Mouse (Mus musculus): Measurements from ENCODE around the gene Sae1. TPM values are rescaled to one million over a fixed set of nuclear protein-coding genes. Genes with fewer than 3 reads are reported as not detected.

Gene Sae1
- 222 and 243 TPM in 2 replicates for polyA plus RNA-seq (2014; fragmentation: Nextera tagmentation; extraction: Ambion mirVana)

DNA sequence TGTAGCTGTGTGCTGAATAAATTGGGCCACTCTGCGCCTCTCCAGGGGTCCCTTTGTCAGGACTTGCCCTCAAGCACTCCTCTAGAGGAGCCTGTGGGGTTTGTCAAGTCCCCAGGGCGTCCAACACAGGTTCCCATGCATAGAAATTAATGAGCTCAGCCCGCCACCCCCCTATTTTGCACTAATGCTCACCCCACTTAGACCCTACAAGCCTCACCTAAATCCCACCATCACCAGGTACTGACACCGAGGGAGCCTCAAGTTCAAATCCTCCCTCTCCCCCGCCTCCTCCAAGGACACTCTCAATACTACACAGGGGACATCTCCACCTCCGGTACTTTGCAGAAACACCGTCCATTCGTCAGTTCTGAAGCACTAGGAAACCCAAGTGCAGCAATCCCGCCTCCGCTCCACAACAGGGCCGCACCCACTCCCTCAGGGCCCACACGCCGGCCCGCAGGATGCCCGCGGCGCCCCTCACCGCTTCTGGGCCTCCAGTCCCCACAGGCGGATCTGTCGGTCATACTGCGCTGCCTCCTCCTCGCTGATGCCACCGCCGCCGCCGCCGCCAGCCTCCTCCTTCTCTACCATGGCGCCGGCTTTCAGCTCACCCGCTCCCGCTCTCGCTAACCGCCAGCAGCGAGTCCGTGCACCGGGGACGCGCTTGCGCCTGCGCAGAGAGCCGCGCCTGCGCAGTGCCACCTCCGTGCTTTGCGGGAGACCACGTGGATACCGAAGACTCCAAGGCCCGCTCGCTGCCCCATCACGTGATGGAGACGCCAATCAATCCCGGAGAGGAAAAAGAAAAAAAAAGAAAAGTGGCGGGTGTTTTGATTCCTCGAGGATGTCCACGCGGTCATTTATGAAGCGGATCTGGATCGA lies at the start of gene Sae1:
Gene Sae1 (minus strand): TSS at position 647 of the 882 bp plus-strand sequence.
- Histone ChIP-seq H3K4me2 (peak within 1 kb of the TSS; percentile 64), H3K4me3 (ENCODE audit: low read depth, low read length) (peak within 1 kb of the TSS; percentile 85), H3K9me3 (replicated peaks; ENCODE audit: control insufficient read depth, low read length) (no peaks in the 10 kb centered on the region), H3K4me1 (ENCODE audit: control insufficient read depth, insufficient read depth, low read length) (peaks cover 11% of the 10 kb centered on the region), H3K36me3 (ENCODE audit: control insufficient read depth, insufficient read depth, low read length) (no peaks in the 10 kb centered on the region), H3K9ac (ENCODE audit: low read depth, low read length) (peak within 1 kb of the TSS; percentile 95), H3K27me3 (ENCODE audit: control insufficient read depth, insufficient read depth, low read length) (no peaks in the 10 kb centered on the region), H3K27ac (ENCODE audit: low read depth, low read length) (peak within 1 kb of the TSS; percentile 84)
- WGBS (ENCODE audit: insufficient replicate concordance): under 1% methylated on average over 54 of the region's 58 CpGs
- ATAC-seq (replicated peaks; ENCODE audit: insufficient number of reproducible peaks, low FRiP score, low TSS enrichment): peak; percentile 93

GRCm38 (mm10) chr7:16435088-16435487 lies 47.5 kb upstream of the Sae1 start:
- H3K9me3 ChIP-seq (replicated peaks; ENCODE audit: control insufficient read depth, low read length): no peaks in the 10 kb centered on the region
- 84% methylated on average over 9 of the region's 9 CpGs for WGBS (ENCODE audit: insufficient replicate concordance)
- no peak overlapping the region for H3K27ac ChIP-seq (ENCODE audit: low read depth, low read length)
- H3K36me3 ChIP-seq (ENCODE audit: control insufficient read depth, insufficient read depth, low read length): peaks cover 49% of the 10 kb centered on the region
- no peak overlapping the region for H3K9ac ChIP-seq (ENCODE audit: low read depth, low read length)
- H3K27me3 ChIP-seq (ENCODE audit: control insufficient read depth, insufficient read depth, low read length): 0 out of 2 replicates have a peak, but pooled peaks cover 2% of the 10 kb centered on the region
- H3K4me1 ChIP-seq (ENCODE audit: control insufficient read depth, insufficient read depth, low read length): peaks cover 18% of the 10 kb centered on the region
- no peak overlapping the region for H3K4me2 ChIP-seq
- ATAC-seq (replicated peaks; ENCODE audit: insufficient number of reproducible peaks, low FRiP score, low TSS enrichment): no peak
- no peak overlapping the region for H3K4me3 ChIP-seq (ENCODE audit: low read depth, low read length)

DNA sequence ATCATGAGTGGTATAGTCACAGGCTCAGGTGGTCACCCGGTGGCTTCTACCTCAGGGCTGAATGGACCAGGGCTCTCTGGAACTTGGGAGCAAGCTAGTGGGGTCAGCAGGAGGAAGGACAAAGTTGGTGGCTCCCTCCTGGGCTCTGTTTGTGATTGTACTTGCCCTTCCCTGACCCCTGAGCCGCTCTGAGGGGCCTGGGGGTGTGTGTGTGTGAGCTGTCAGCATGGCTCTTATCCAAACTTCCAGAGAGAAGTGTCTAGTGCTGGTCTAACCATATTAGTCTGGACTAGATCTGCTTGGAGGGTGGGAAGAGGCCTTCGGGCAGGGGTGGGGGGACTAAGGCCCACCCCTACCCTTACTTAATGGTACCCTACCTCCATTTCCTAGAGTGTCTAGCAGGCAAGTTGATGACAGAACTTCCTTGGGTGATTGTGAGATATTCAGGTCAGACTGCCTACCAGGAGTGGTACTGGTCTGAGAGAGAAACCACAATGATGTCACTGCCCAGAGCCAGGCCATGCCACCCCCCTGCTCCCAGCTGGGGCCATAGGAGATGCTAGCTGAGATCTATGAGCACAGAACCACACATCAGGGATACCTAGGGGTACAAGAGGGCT lies 45.9 kb upstream of the Sae1 start:
- 36% methylated on average over 3 of the region's 3 CpGs for WGBS (ENCODE audit: insufficient replicate concordance)
- H3K9ac ChIP-seq (ENCODE audit: low read depth, low read length): peak overlapping the region; percentile 44; the same call in 1 of the 2 replicates
- peaks cover 18% of the 10 kb centered on the region for H3K4me1 ChIP-seq (ENCODE audit: control insufficient read depth, insufficient read depth, low read length)
- H3K9me3 ChIP-seq (replicated peaks; ENCODE audit: control insufficient read depth, low read length): no peaks in the 10 kb centered on the region
- peak overlapping the region; percentile 33; the same call in 1 of the 2 replicates for H3K4me2 ChIP-seq
- peak overlapping the region; percentile 83 for H3K27ac ChIP-seq (ENCODE audit: low read depth, low read length)
- peak; percentile 50; the same call in 1 of the 2 replicates for ATAC-seq (replicated peaks; ENCODE audit: insufficient number of reproducible peaks, low FRiP score, low TSS enrichment)
- no peak overlapping the region for H3K4me3 ChIP-seq (ENCODE audit: low read depth, low read length)
- H3K36me3 ChIP-seq (ENCODE audit: control insufficient read depth, insufficient read depth, low read length): peaks cover 62% of the 10 kb centered on the region
- 0 out of 2 replicates have a peak, but pooled peaks cover 2% of the 10 kb centered on the region for H3K27me3 ChIP-seq (ENCODE audit: control insufficient read depth, insufficient read depth, low read length)

DNA sequence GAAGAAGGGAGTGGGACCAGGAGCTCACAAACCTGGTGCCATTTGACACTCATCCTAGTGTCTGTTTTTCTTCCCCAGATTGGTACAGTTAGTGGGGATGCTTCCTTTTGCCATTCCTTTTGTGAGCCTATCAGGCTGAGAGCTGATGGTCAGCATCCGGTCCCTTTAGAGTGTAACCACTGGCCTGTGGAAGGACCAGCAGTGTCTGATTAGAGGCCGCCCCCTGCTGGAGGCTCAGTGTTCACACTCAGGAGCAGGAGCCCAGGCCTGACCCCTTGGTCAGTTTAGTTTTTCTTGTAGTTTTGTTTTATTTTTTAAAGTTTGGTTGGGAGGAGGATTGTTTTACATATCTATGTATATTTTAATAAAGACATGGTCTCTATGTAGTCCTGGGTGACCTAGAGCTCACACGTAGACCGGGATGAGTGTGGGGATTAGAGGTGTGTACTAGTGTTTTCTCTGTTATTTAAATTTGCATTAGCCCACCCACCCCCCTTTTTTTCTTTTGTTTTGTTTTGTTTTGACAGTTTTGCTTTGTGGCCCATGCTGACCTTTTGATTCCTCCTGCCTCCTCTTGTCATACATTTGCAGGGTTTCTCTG lies 38.6 kb upstream of the Sae1 start:
- ATAC-seq (replicated peaks; ENCODE audit: insufficient number of reproducible peaks, low FRiP score, low TSS enrichment): peak; percentile 80; the same call in 1 of the 2 replicates
- H3K9me3 ChIP-seq (replicated peaks; ENCODE audit: control insufficient read depth, low read length): no peaks in the 10 kb centered on the region
- H3K27ac ChIP-seq (ENCODE audit: low read depth, low read length): no peak overlapping the region
- H3K9ac ChIP-seq (ENCODE audit: low read depth, low read length): no peak overlapping the region
- H3K4me3 ChIP-seq (ENCODE audit: low read depth, low read length): no peak overlapping the region
- 58% methylated on average over 4 of the region's 4 CpGs for WGBS (ENCODE audit: insufficient replicate concordance)
- no peaks in the 10 kb centered on the region for H3K27me3 ChIP-seq (ENCODE audit: control insufficient read depth, insufficient read depth, low read length)
- H3K4me2 ChIP-seq: no peak overlapping the region
- H3K36me3 ChIP-seq (ENCODE audit: control insufficient read depth, insufficient read depth, low read length): peaks cover 54% of the 10 kb centered on the region
- no peaks in the 10 kb centered on the region for H3K4me1 ChIP-seq (ENCODE audit: control insufficient read depth, insufficient read depth, low read length)

DNA sequence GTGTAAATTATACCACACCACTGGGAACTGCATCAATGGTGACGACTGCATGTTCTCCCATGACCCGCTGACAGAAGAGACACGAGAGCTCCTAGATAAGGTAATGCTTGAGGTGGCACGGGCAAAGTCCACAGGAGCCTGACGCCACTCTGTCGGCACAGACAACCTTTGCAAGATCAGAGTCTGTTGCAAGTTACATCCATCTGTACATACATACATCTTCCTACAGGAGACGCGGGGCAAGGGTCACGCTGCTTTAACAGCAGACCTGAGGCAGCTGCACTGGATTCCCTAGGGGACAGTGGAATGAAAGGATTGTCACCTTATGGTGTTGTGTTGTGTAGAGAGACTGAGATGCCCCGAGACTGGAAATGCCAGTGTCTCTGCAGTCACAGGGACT lies 38.1 kb upstream of the Sae1 start:
- Histone ChIP-seq H3K36me3 (ENCODE audit: control insufficient read depth, insufficient read depth, low read length) (peaks cover 56% of the 10 kb centered on the region), H3K4me1 (ENCODE audit: control insufficient read depth, insufficient read depth, low read length) (no peaks in the 10 kb centered on the region), H3K27me3 (ENCODE audit: control insufficient read depth, insufficient read depth, low read length) (no peaks in the 10 kb centered on the region), H3K4me2 (no peak overlapping the region), H3K27ac (ENCODE audit: low read depth, low read length) (no peak overlapping the region), H3K4me3 (ENCODE audit: low read depth, low read length) (no peak overlapping the region), H3K9me3 (replicated peaks; ENCODE audit: control insufficient read depth, low read length) (no peaks in the 10 kb centered on the region), H3K9ac (ENCODE audit: low read depth, low read length) (no peak overlapping the region)
- no peak for ATAC-seq (replicated peaks; ENCODE audit: insufficient number of reproducible peaks, low FRiP score, low TSS enrichment)
- WGBS (ENCODE audit: insufficient replicate concordance): 81% methylated on average over 10 of the region's 10 CpGs

- Histone ChIP-seq H3K27ac (ENCODE audit: low read depth, low read length) (no peak overlapping the region), H3K9ac (ENCODE audit: low read depth, low read length) (no peak overlapping the region), H3K4me2 (no peak overlapping the region), H3K36me3 (ENCODE audit: control insufficient read depth, insufficient read depth, low read length) (peaks cover 48% of the 10 kb centered on the region), H3K27me3 (ENCODE audit: control insufficient read depth, insufficient read depth, low read length) (no peaks in the 10 kb centered on the region), H3K4me3 (ENCODE audit: low read depth, low read length) (no peak overlapping the region), H3K9me3 (replicated peaks; ENCODE audit: control insufficient read depth, low read length) (no peaks in the 10 kb centered on the region), H3K4me1 (ENCODE audit: control insufficient read depth, insufficient read depth, low read length) (no peaks in the 10 kb centered on the region)
- ATAC-seq (replicated peaks; ENCODE audit: insufficient number of reproducible peaks, low FRiP score, low TSS enrichment): no peak
- 89% methylated on average over 9 of the region's 9 CpGs for WGBS (ENCODE audit: insufficient replicate concordance)
These were observed 36.1 kb upstream of the Sae1 start for GRCm38 (mm10) chr7:16423731-16424130.

- no peak overlapping the region for H3K4me2 ChIP-seq
- H3K4me3 ChIP-seq (ENCODE audit: low read depth, low read length): no peak overlapping the region
- H3K36me3 ChIP-seq (ENCODE audit: control insufficient read depth, insufficient read depth, low read length): peaks cover 50% of the 10 kb centered on the region
- no peak overlapping the region for H3K27ac ChIP-seq (ENCODE audit: low read depth, low read length)
- H3K27me3 ChIP-seq (ENCODE audit: control insufficient read depth, insufficient read depth, low read length): no peaks in the 10 kb centered on the region
- no peaks in the 10 kb centered on the region for H3K4me1 ChIP-seq (ENCODE audit: control insufficient read depth, insufficient read depth, low read length)
- 92% methylated on average over 18 of the region's 18 CpGs for WGBS (ENCODE audit: insufficient replicate concordance)
- H3K9ac ChIP-seq (ENCODE audit: low read depth, low read length): no peak overlapping the region
- ATAC-seq (replicated peaks; ENCODE audit: insufficient number of reproducible peaks, low FRiP score, low TSS enrichment): no peak
- H3K9me3 ChIP-seq (replicated peaks; ENCODE audit: control insufficient read depth, low read length): no peaks in the 10 kb centered on the region
These were observed 34.7 kb upstream of the Sae1 start for GRCm38 (mm10) chr7:16422222-16422856.

DNA sequence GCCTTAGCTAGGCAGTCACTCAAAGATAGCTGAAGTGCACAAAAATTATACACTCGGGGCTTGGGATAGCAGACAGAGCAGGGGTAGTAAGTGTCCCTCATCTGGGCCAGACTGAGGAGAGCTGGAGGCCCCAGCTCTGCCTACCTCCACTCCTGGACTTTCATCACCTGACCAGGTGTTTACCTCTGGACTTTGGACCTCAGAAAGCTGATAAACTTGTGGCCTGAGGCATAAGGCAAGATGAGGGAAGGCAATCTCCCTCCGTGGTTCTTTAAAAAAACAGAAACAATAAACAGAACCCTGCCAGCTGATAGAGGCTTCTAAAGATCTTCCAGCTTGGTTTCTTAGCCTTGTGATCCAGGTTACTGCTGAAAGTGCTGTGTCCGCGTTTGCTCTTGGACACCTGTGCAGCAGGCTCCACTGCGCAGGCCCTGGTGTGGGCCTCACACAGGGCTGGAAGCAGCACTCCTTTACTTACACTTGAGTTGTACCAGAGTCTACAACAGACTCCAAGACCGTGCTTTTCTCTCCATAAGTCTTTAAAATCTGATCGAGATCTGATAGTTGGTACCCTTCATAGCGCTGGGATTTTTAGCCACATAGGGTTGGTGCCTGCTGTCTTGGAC lies 33.0 kb upstream of the Sae1 start:
- Histone ChIP-seq H3K9me3 (replicated peaks; ENCODE audit: control insufficient read depth, low read length) (no peaks in the 10 kb centered on the region), H3K4me1 (ENCODE audit: control insufficient read depth, insufficient read depth, low read length) (0 out of 2 replicates have a peak, but pooled peaks cover 2% of the 10 kb centered on the region), H3K27ac (ENCODE audit: low read depth, low read length) (no peak overlapping the region), H3K36me3 (ENCODE audit: control insufficient read depth, insufficient read depth, low read length) (peaks cover 51% of the 10 kb centered on the region), H3K4me2 (no peak overlapping the region), H3K9ac (ENCODE audit: low read depth, low read length) (no peak overlapping the region), H3K27me3 (ENCODE audit: control insufficient read depth, insufficient read depth, low read length) (no peaks in the 10 kb centered on the region), H3K4me3 (ENCODE audit: low read depth, low read length) (no peak overlapping the region)
- WGBS (ENCODE audit: insufficient replicate concordance): 90% methylated on average over 8 of the region's 8 CpGs
- no peak for ATAC-seq (replicated peaks; ENCODE audit: insufficient number of reproducible peaks, low FRiP score, low TSS enrichment)
